Mouse (Mus musculus) olfactory bulb, adult 2 months (tissue): ENCODE measurements around the gene Tex264.

Experiments used
- CTCF ChIP-seq: fragments of 200-500 bp; IDR thresholded peaks from 2 replicates; pipeline ENCODE4 v1.5.1; 2012; ENCODE audit warnings: low read depth, mild to moderate bottlenecking, low read length, moderate library complexity; ENCODE audit not compliant: insufficient read depth
- POLR2A ChIP-seq: fragments of 200-500 bp; IDR thresholded peaks from 2 replicates; pipeline ENCODE4 v1.6.1; 2012; ENCODE audit warnings: mild to moderate bottlenecking, low read depth, low read length, moderate library complexity; ENCODE audit not compliant: insufficient read depth

DNA sequence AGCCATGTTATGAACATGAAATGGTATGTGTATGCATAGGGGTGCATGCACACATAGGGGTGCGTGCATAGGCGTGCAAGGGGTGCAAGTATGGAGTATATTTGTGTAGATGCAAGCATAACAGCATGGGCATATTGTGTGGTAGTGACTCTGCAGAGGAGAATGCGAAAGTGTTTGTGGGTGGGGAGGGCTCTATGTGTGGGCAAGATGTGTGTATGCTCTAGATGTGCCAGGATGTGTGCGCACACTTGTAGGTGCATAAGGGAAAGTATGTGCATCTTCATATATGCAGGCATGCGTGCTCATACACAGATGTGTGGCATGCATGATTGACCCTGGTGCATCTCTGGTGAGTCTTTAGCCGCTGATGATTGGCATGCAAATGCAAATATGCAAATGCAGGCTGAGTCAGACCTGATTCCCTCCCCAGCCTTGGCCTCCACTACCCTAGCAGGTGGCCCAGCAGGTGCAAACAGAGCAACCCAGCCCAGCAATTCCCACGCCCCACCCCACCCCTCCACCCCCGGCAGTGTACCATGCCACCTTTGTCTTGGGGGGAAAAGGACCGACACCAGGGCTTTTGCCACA, 39.9 kb downstream of the Tex264 start:
- no peak for TF ChIP-seq CTCF
- no peak for TF ChIP-seq POLR2A
